Mouse (Mus musculus) CD8-positive naive resting alpha-beta T cell, adult 2 months (primary cell): ENCODE results near the gene Gcnt1.

Experiments
- DNase-seq, 2 experiments: peaks; one replicate each; pipeline ENCODE4 v3.0.0; 2022; ENCODE audit warnings: low read depth in 2 of 2, low spot score in 2 of 2

Gene Gcnt1

GRCm38 (mm10) chr19:17368557-17368956, 4.1 kb downstream of the Gcnt1 start:
- no peak for DNase-seq

GRCm38 (mm10) chr19:17366364-17367090, 6.1 kb downstream of the Gcnt1 start:
- no peak for DNase-seq

- DNase-seq: no peak
These were observed 7.9 kb downstream of the Gcnt1 start for GRCm38 (mm10) chr19:17364741-17365140.

- DNase-seq: no peak
These were observed 11.5 kb downstream of the Gcnt1 start for GRCm38 (mm10) chr19:17361181-17361580.

- DNase-seq: no peak
These were observed 13.2 kb downstream of the Gcnt1 start for GRCm38 (mm10) chr19:17359315-17359890.

- DNase-seq: no peak
These were observed 15.3 kb downstream of the Gcnt1 start for GRCm38 (mm10) chr19:17357391-17357790.

- no peak for DNase-seq
These were observed 15.7 kb downstream of the Gcnt1 start for GRCm38 (mm10) chr19:17356932-17357331.

- no peak for DNase-seq
These were observed 16.4 kb downstream of the Gcnt1 start for GRCm38 (mm10) chr19:17355950-17356867.

GRCm38 (mm10) chr19:17355361-17355760, 17.3 kb downstream of the Gcnt1 start:
- DNase-seq: no peak

- DNase-seq: no peak
These were observed 17.8 kb downstream of the Gcnt1 start for GRCm38 (mm10) chr19:17354797-17355196.

GRCm38 (mm10) chr19:17354362-17354761, 18.3 kb downstream of the Gcnt1 start:
- DNase-seq: no peak

- DNase-seq: no peak
These were observed 18.9 kb downstream of the Gcnt1 start for GRCm38 (mm10) chr19:17353727-17354126.

- DNase-seq: no peak
These were observed 24.8 kb downstream of the Gcnt1 start for GRCm38 (mm10) chr19:17347852-17348251.

- no peak for DNase-seq
These were observed 25.7 kb downstream of the Gcnt1 start for GRCm38 (mm10) chr19:17346716-17347474.

- DNase-seq: no peak
These were observed 27.8 kb downstream of the Gcnt1 start for GRCm38 (mm10) chr19:17344881-17345280.

GRCm38 (mm10) chr19:17339563-17339962, 33.1 kb downstream of the Gcnt1 start:
- no peak for DNase-seq

- no peak for DNase-seq
These were observed 35.5 kb downstream of the Gcnt1 start for GRCm38 (mm10) chr19:17337057-17337679.

- DNase-seq: no peak
These were observed 36.0 kb downstream of the Gcnt1 start for GRCm38 (mm10) chr19:17336646-17337045.

- DNase-seq: no peak
These were observed 37.9 kb downstream of the Gcnt1 start for GRCm38 (mm10) chr19:17334644-17335333.

GRCm38 (mm10) chr19:17333043-17333442, 39.6 kb downstream of the Gcnt1 start:
- DNase-seq: no peak
